Mouse (Mus musculus) megakaryocyte, embryonic 14.5 days (primary cell): ENCODE results near the gene Yipf1. TPM values are rescaled to one million over a fixed set of nuclear protein-coding genes. Genes with fewer than 3 reads are reported as not detected.

Experiments used
- H3K27me3 ChIP-seq: replicated peaks from 2 replicates; pipeline ENCODE3; 2012; ENCODE audit warnings: inconsistent platforms
- H3K36me3 ChIP-seq: replicated peaks from 2 replicates; pipeline ENCODE3; 2012; ENCODE audit warnings: low read length, inconsistent platforms, mixed read lengths
- H3K4me1 ChIP-seq: 2 replicates; pipeline ENCODE4 v1.6.1; 2012; ENCODE audit warnings: inconsistent platforms
- H3K4me3 ChIP-seq: replicated peaks from 2 replicates; pipeline ENCODE3; 2012; ENCODE audit warnings: moderate library complexity, mild to moderate bottlenecking, inconsistent platforms
- H3K9me3 ChIP-seq: 2 replicates; pipeline ENCODE4 v1.6.1; 2012; ENCODE audit warnings: inconsistent platforms
- FLI1 ChIP-seq: IDR thresholded peaks from 2 replicates; pipeline ENCODE4 v1.6.1; 2012; ENCODE audit warnings: low read length, inconsistent platforms, mixed read lengths
- GATA1 ChIP-seq: IDR thresholded peaks from 3 replicates; pipeline ENCODE4 v1.6.1; 2012; ENCODE audit warnings: mixed read lengths, low read length, inconsistent platforms, borderline replicate concordance
- polyA plus RNA-seq: library from polyadenylated mRNA; stranded (reverse); fragments of >175 nt; gene quantifications from 2 replicates; pipeline ENCODE4 v1.2.3, GENCODE M21; 2012; ENCODE audit warnings: low replicate concordance; ENCODE audit not compliant: insufficient read depth

The Yipf1 gene
- polyA plus RNA-seq = 3.1 and 16.3 TPM in 2 replicates

- peaks cover 3% of the 10 kb centered on the region for H3K27me3 ChIP-seq
- TF ChIP-seq GATA1 (no peak), FLI1 (no peak)
- H3K36me3 ChIP-seq = peaks cover 34% of the 10 kb centered on the region
Observed at GRCm38 (mm10) chr4:107313690-107314478, at the start of gene Yipf1. TSS of gene Yipf1 (plus strand) at chr4:107314363.

GRCm38 (mm10) chr4:107273683-107274082 is 40.5 kb upstream of the Yipf1 start:
- Histone ChIP-seq H3K4me3 (no peak overlapping the region), H3K27me3 (no peaks in the 10 kb centered on the region), H3K9me3 (no peaks in the 10 kb centered on the region), H3K4me1 (0 out of 2 replicates have a peak, but pooled peaks cover 3% of the 10 kb centered on the region), H3K36me3 (peaks cover 15% of the 10 kb centered on the region)
- TF ChIP-seq FLI1 (no peak), GATA1 (no peak)

More at GRCm38 (mm10) chr4:107313690-107314478, at the start of gene Yipf1:
- Histone ChIP-seq H3K9me3 (peaks cover 6% of the 10 kb centered on the region), H3K4me3 (peak within 1 kb of the TSS; percentile 97), H3K4me1 (peaks cover 30% of the 10 kb centered on the region)

GRCm38 (mm10) chr4:107274511-107274910 is 39.7 kb upstream of the Yipf1 start:
- no peaks in the 10 kb centered on the region for H3K27me3 ChIP-seq
- H3K36me3 ChIP-seq = peaks cover 15% of the 10 kb centered on the region
- no peak overlapping the region for H3K4me3 ChIP-seq
- H3K9me3 ChIP-seq = no peaks in the 10 kb centered on the region
- TF ChIP-seq FLI1 (no peak), GATA1 (no peak)
- 0 out of 2 replicates have a peak, but pooled peaks cover 3% of the 10 kb centered on the region for H3K4me1 ChIP-seq

DNA sequence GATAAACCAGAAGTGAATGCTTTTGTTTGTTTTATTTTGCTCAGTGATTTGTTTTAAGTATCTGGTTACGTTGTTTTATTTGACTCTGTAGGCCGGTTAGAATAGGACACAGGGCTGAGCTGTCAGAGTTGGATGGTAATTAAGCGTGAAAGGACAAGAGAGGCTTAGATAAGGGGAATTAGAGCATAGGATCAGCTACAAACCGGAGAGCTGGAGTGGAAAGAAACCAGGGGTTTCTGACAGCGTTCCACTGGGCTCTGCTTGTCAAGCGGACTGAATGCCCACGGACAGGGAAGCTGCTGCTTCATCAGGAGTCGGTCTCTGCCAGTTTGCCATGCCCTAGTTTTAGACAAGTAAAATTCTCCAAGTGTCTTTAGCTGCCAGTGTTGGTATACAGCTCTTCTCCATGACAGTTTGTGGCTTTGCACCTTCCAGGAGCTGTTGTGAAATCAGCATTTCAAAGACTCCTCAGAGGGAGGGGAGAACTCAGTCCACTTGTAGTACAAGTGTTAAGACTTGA is 35.9 kb upstream of the Yipf1 start:
- H3K27me3 ChIP-seq = no peaks in the 10 kb centered on the region
- TF ChIP-seq FLI1 = no peak
- no peak for TF ChIP-seq GATA1
- H3K4me3 ChIP-seq = no peak overlapping the region
- H3K9me3 ChIP-seq = no peaks in the 10 kb centered on the region
- peaks cover 26% of the 10 kb centered on the region for H3K36me3 ChIP-seq
- no peaks in the 10 kb centered on the region for H3K4me1 ChIP-seq

DNA sequence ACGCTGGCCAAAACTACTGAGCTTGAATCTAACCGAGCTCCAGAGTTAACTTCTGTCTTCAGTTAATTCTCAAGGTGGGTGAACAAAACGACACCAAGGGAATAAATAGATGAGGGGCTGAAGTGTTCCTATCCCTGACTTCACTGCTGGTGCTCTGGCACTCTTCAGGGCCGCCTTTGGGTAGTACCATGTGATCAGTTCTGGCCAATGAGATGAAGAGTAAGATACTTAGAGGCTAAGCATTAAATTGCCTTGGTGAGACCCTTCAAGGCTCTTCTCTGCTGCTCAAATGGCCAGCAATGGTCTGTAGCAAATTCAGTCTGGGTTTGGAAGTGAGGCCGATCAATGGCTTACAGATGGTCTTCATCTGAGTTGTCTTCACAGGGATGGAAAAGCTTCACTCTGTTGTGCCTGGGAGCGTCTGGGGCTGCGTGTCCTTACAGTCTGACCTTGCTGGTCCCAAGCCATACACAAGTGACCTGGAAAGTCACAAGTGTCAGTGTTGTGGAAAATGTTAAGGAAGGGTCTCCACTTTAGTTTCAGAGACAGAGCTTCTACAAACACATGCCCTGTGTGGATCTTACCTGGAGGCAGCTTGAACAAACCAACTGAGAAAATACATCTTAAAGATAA is 33.2 kb upstream of the Yipf1 start:
- Histone ChIP-seq H3K4me3 (no peak overlapping the region), H3K9me3 (no peaks in the 10 kb centered on the region), H3K4me1 (peaks cover 4% of the 10 kb centered on the region; the same call in 1 of the 2 replicates), H3K27me3 (peaks cover 2% of the 10 kb centered on the region), H3K36me3 (peaks cover 15% of the 10 kb centered on the region)
- TF ChIP-seq FLI1 (no peak), GATA1 (no peak)

DNA sequence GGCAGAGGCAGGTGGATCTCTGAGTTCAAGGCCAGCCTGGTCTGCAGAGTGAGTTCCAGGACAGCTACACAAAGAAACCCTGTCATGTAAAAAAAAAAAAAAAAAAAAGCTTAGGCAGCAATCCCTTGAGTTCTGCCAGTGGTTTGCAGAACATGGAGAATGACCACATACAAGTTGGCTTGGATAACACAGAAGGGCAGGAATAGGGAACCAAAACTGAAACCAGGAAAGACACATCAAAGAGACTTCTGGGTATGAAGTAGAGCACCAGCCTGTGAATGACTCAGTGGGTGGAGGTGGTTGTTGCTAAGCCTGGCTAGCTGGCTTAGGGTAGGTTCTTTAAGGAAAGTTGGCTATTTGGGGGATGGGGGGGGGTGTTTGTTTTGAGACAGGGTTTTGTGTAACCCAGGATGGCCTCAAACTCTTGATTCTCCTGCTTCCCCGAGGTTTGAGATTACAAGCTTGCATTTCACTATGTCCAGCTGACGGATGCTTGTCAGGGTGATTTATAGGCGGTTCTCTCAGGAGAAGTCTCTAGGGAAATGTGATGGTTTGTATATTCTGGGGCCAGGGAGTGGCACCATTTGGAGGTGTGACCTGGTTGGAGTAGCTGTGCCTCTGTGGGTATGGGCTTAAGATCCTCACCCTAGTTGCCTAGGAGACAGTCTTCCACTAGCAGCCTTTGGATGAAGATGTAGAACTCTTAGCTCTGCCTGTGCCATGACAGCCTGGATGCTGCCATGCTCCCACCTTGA is 28.5 kb upstream of the Yipf1 start:
- TF ChIP-seq GATA1 (no peak), FLI1 (no peak)
- H3K36me3 ChIP-seq = peaks cover 6% of the 10 kb centered on the region
- peaks cover 12% of the 10 kb centered on the region for H3K27me3 ChIP-seq
- peaks cover 14% of the 10 kb centered on the region for H3K9me3 ChIP-seq
- peaks cover 4% of the 10 kb centered on the region; the same call in 1 of the 2 replicates for H3K4me1 ChIP-seq
- peak overlapping the region; percentile 33 for H3K4me3 ChIP-seq

DNA sequence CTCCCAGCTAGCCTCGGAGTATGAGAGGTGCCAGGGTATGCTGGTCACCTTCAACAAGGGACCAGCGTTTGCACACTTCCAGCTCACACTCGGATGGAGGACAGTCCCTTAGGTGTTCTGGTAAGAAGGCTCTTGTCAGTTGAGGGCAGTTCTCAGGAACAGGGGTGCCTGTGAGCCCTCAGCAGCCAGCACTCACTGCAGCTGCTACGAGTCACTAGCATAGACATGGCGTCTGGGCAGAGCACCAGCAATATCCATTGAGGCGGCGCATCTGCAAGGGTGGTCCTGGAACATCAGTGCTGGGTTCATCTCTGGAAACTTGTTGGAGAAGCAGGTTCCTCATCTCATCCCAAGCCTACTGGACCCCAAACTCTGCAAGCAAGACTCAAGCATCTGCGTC is 27.8 kb upstream of the Yipf1 start:
- Histone ChIP-seq H3K9me3 (peaks cover 14% of the 10 kb centered on the region), H3K4me3 (no peak overlapping the region), H3K4me1 (peaks cover 4% of the 10 kb centered on the region; the same call in 1 of the 2 replicates), H3K27me3 (peaks cover 12% of the 10 kb centered on the region), H3K36me3 (no peaks in the 10 kb centered on the region)
- TF ChIP-seq GATA1 (no peak), FLI1 (no peak)

- H3K36me3 ChIP-seq = no peaks in the 10 kb centered on the region
Observed at GRCm38 (mm10) chr4:107287517-107287916, 26.6 kb upstream of the Yipf1 start.

DNA sequence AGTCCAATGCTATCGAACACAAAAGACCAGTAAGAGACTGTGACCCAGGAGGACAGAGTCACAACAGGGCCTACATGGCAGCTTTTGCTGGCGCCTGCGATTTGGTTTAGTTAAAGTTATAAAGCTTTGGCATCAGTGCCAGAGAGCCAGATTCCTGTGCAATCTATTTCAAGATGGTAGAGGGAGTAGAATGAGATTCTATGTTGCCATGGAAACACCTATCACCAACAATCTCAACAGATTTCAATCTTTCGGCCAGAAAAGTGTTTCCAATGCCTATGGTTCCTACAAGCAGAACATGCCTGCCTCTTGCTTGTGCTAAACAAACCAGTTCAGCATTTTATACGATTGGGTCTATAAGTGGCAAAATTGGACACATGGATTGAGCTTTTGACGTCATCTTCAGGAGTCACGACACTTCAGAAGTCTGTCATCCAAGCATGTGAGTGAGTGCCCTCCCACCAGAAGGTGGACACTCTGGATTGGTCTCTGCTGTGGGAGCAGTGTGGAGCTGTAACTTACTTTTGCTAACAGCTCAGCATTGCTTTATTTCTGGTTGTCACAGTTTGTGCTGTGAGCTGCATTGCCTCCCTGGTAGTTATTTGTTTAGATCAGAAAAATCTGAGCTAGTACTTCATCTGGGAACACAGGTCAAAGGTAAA is 22.4 kb upstream of the Yipf1 start:
- no peak for TF ChIP-seq FLI1
- H3K4me1 ChIP-seq = no peaks in the 10 kb centered on the region; the same call in 1 of the 2 replicates
- peaks cover 9% of the 10 kb centered on the region for H3K9me3 ChIP-seq
- peaks cover 46% of the 10 kb centered on the region for H3K27me3 ChIP-seq
- no peak overlapping the region for H3K4me3 ChIP-seq
- H3K36me3 ChIP-seq = no peaks in the 10 kb centered on the region

More at GRCm38 (mm10) chr4:107287517-107287916, 26.6 kb upstream of the Yipf1 start:
- TF ChIP-seq FLI1 = no peak
- TF ChIP-seq GATA1 = no peak
- H3K9me3 ChIP-seq = peaks cover 14% of the 10 kb centered on the region
- peaks cover 4% of the 10 kb centered on the region; the same call in 1 of the 2 replicates for H3K4me1 ChIP-seq
- H3K4me3 ChIP-seq = no peak overlapping the region
- H3K27me3 ChIP-seq = peaks cover 21% of the 10 kb centered on the region
